Mouse (Mus musculus): ENCODE measurements around the gene Rab17.
A peak's percentile ranks its signal among the peaks of the same experiment; 100 is the strongest.

Gene Rab17

GRCm38 (mm10) chr1:90995916-90996315 is 26.5 kb upstream of the Rab17 start:
- no peak for DNase-seq (ENCODE audit: low spot score in 2 of 2)

- DNase-seq (ENCODE audit: low spot score in 2 of 2) = no peak
Observed at GRCm38 (mm10) chr1:90981346-90981745, 11.9 kb upstream of the Rab17 start.

- no peak for DNase-seq (ENCODE audit: low spot score in 2 of 2)
Observed at GRCm38 (mm10) chr1:90980638-90981330, 11.3 kb upstream of the Rab17 start.

- no peak for DNase-seq (ENCODE audit: low spot score in 2 of 2)
Observed at GRCm38 (mm10) chr1:90975960-90976359, 6.5 kb upstream of the Rab17 start.

GRCm38 (mm10) chr1:90974906-90975649 is 5.6 kb upstream of the Rab17 start:
- DNase-seq (ENCODE audit: low spot score in 2 of 2) = peak; percentile 64 to 71

- DNase-seq (ENCODE audit: low spot score in 2 of 2) = no peak
Observed at GRCm38 (mm10) chr1:90973574-90973911, 4.1 kb upstream of the Rab17 start.

- peak; percentile 83 to 84 for DNase-seq (ENCODE audit: low spot score in 2 of 2)
Observed at GRCm38 (mm10) chr1:90972911-90973573, 3.6 kb upstream of the Rab17 start.

GRCm38 (mm10) chr1:90969881-90970390 is 475 bp upstream of the Rab17 start:
- DNase-seq (ENCODE audit: low spot score in 2 of 2) = no peak

GRCm38 (mm10) chr1:90968649-90969048 is 812 bp downstream of the Rab17 start:
- DNase-seq (ENCODE audit: low spot score in 2 of 2) = peak in 1 of 2 experiments; percentile 28

- DNase-seq (ENCODE audit: low spot score in 2 of 2) = no peak
Observed at GRCm38 (mm10) chr1:90967583-90967982, 1.9 kb downstream of the Rab17 start.

GRCm38 (mm10) chr1:90962994-90963393 is 6.5 kb downstream of the Rab17 start:
- DNase-seq (ENCODE audit: low spot score in 2 of 2) = no peak

GRCm38 (mm10) chr1:90962526-90962925 is 6.9 kb downstream of the Rab17 start:
- DNase-seq (ENCODE audit: low spot score in 2 of 2) = no peak

- DNase-seq (ENCODE audit: low spot score in 2 of 2) = peak; percentile 38 to 45
Observed at GRCm38 (mm10) chr1:90956245-90957096, 13.0 kb downstream of the Rab17 start.

GRCm38 (mm10) chr1:90953688-90954087 is 15.8 kb downstream of the Rab17 start:
- no peak for DNase-seq (ENCODE audit: low spot score in 2 of 2)

- DNase-seq (ENCODE audit: low spot score in 2 of 2) = no peak
Observed at GRCm38 (mm10) chr1:90952808-90953207, 16.7 kb downstream of the Rab17 start, which contains the start of gene Prlh. Gene Prlh (plus strand): TSS chr1:90953108.

GRCm38 (mm10) chr1:90951670-90952069 is 17.8 kb downstream of the Rab17 start:
- no peak for DNase-seq (ENCODE audit: low spot score in 2 of 2)

GRCm38 (mm10) chr1:90949309-90949708 is 20.2 kb downstream of the Rab17 start:
- DNase-seq (ENCODE audit: low spot score in 2 of 2) = no peak

- DNase-seq (ENCODE audit: low spot score in 2 of 2) = no peak
Observed at GRCm38 (mm10) chr1:90947252-90947651, 22.2 kb downstream of the Rab17 start.

GRCm38 (mm10) chr1:90945171-90945570 is 24.3 kb downstream of the Rab17 start:
- no peak for DNase-seq (ENCODE audit: low spot score in 2 of 2)

- no peak for DNase-seq (ENCODE audit: low spot score in 2 of 2)
Observed at GRCm38 (mm10) chr1:90939980-90940379, 29.5 kb downstream of the Rab17 start.

- no peak for DNase-seq (ENCODE audit: low spot score in 2 of 2)
Observed at GRCm38 (mm10) chr1:90936990-90937389, 32.5 kb downstream of the Rab17 start.

- DNase-seq (ENCODE audit: low spot score in 2 of 2) = no peak
Observed at GRCm38 (mm10) chr1:90933001-90933400, 36.5 kb downstream of the Rab17 start.
